Mouse (Mus musculus) erythroblast, embryonic 14.5 days (primary cell): ENCODE data around the gene Ccdc61. TPM values are rescaled to one million over a fixed set of nuclear protein-coding genes. Genes with fewer than 3 reads are reported as not detected.
"Not testable (repeated sequence)": the region's sequence is repeated elsewhere in the genome, so short reads cannot be mapped to it uniquely, and the experiment has no call there.

ENCODE experiments used
- H3K27me3 ChIP-seq: 2 replicates; pipeline ENCODE4 v1.6.1; 2012; ENCODE audit warnings: inconsistent platforms; ENCODE audit not compliant: control insufficient read depth
- H3K36me3 ChIP-seq: 2 replicates; pipeline ENCODE4 v1.6.1; 2012; ENCODE audit warnings: mild to moderate bottlenecking, inconsistent platforms; ENCODE audit not compliant: control insufficient read depth
- H3K4me1 ChIP-seq: 2 replicates; pipeline ENCODE4 v1.6.1; 2012; ENCODE audit warnings: inconsistent platforms; ENCODE audit not compliant: control insufficient read depth
- H3K4me3 ChIP-seq: replicated peaks from 2 replicates; pipeline ENCODE3; 2012; ENCODE audit warnings: moderate library complexity, mild to moderate bottlenecking, inconsistent platforms
- H3K9me3 ChIP-seq: 2 replicates; pipeline ENCODE4 v1.6.1; 2012; ENCODE audit warnings: low read length, inconsistent platforms, mixed read lengths; ENCODE audit not compliant: control insufficient read depth
- GATA1 ChIP-seq: IDR thresholded peaks from 2 replicates; pipeline ENCODE4 v1.6.1; 2012; ENCODE audit warnings: low read length, inconsistent platforms, mixed read lengths
- TAL1 ChIP-seq: IDR thresholded peaks from 3 replicates; pipeline ENCODE4 v1.6.1; 2012; ENCODE audit warnings: low read length, inconsistent platforms, mixed read lengths
- polyA plus RNA-seq: library from polyadenylated mRNA; stranded (reverse); fragments of >175 nt; gene quantifications from 2 replicates; pipeline ENCODE4 v1.2.3, GENCODE M21; 2012

Ccdc61 gene
- polyA plus RNA-seq, 1 experiment = 3.1 TPM

GRCm38 (mm10) chr7:18872816-18873215 is 37.4 kb downstream of the Ccdc61 start:
- no peak overlapping the region for H3K4me3 ChIP-seq
- peaks cover 8% of the 10 kb centered on the region for H3K27me3 ChIP-seq

GRCm38 (mm10) chr7:18872014-18872802 is 38.0 kb downstream of the Ccdc61 start:
- Histone ChIP-seq H3K27me3 (peaks cover 8% of the 10 kb centered on the region), H3K9me3 (peaks cover 7% of the 10 kb centered on the region), H3K36me3 (no peaks in the 10 kb centered on the region), H3K4me1 (no peaks in the 10 kb centered on the region), H3K4me3 (no peak overlapping the region)
- TF ChIP-seq GATA1 = no peak
- TF ChIP-seq TAL1 = no peak

More at GRCm38 (mm10) chr7:18872816-18873215, 37.4 kb downstream of the Ccdc61 start:
- Histone ChIP-seq H3K9me3 (peaks cover 5% of the 10 kb centered on the region), H3K4me1 (no peaks in the 10 kb centered on the region), H3K36me3 (no peaks in the 10 kb centered on the region)
- TF ChIP-seq GATA1 = no peak
- TF ChIP-seq TAL1 = no peak

- not testable (repeated sequence) for H3K36me3 ChIP-seq, H3K27me3 ChIP-seq, H3K9me3 ChIP-seq, H3K4me3 ChIP-seq, H3K4me1 ChIP-seq
Measured at GRCm38 (mm10) chr7:18871031-18871430, 39.2 kb downstream of the Ccdc61 start, which contains the start of gene Pglyrp1. Pglyrp1 (plus strand) TSS chr7:18871331.

GRCm38 (mm10) chr7:18868491-18868890 is 41.7 kb downstream of the Ccdc61 start:
- no peak overlapping the region for H3K4me3 ChIP-seq
- TF ChIP-seq GATA1 (no peak), TAL1 (no peak)
- H3K36me3 ChIP-seq = no peaks in the 10 kb centered on the region
- H3K4me1 ChIP-seq = no peaks in the 10 kb centered on the region
- H3K27me3 ChIP-seq = peaks cover 8% of the 10 kb centered on the region
- H3K9me3 ChIP-seq = peaks cover 15% of the 10 kb centered on the region

GRCm38 (mm10) chr7:18862801-18863200 is 47.4 kb downstream of the Ccdc61 start:
- no peak for TF ChIP-seq TAL1
- no peak for TF ChIP-seq GATA1
- no peaks in the 10 kb centered on the region for H3K27me3 ChIP-seq
- H3K4me3 ChIP-seq = no peak overlapping the region
- H3K4me1 ChIP-seq = no peaks in the 10 kb centered on the region
- no peaks in the 10 kb centered on the region for H3K36me3 ChIP-seq
- H3K9me3 ChIP-seq = peaks cover 13% of the 10 kb centered on the region

GRCm38 (mm10) chr7:18858310-18858916 is 51.8 kb downstream of the Ccdc61 start:
- Histone ChIP-seq H3K4me1 (no peaks in the 10 kb centered on the region), H3K4me3 (no peak overlapping the region), H3K27me3 (no peaks in the 10 kb centered on the region), H3K9me3 (peaks cover 3% of the 10 kb centered on the region; the same call in 1 of the 2 replicates), H3K36me3 (no peaks in the 10 kb centered on the region)
- TF ChIP-seq GATA1 (no peak), TAL1 (no peak)

GRCm38 (mm10) chr7:18848395-18848794 is 61.8 kb downstream of the Ccdc61 start:
- H3K4me1 ChIP-seq = no peaks in the 10 kb centered on the region
- no peak overlapping the region for H3K4me3 ChIP-seq
- TF ChIP-seq TAL1 (no peak), GATA1 (no peak)
- no peaks in the 10 kb centered on the region for H3K27me3 ChIP-seq
- H3K36me3 ChIP-seq = no peaks in the 10 kb centered on the region
- H3K9me3 ChIP-seq = no peaks in the 10 kb centered on the region

- H3K36me3 ChIP-seq = no peaks in the 10 kb centered on the region
- H3K4me1 ChIP-seq = peaks cover 4% of the 10 kb centered on the region
- no peak overlapping the region for H3K4me3 ChIP-seq
- TF ChIP-seq TAL1 (no peak), GATA1 (no peak)
- H3K27me3 ChIP-seq = no peaks in the 10 kb centered on the region
- H3K9me3 ChIP-seq = no peaks in the 10 kb centered on the region
Measured at GRCm38 (mm10) chr7:18844811-18845210, 65.4 kb downstream of the Ccdc61 start.

GRCm38 (mm10) chr7:18841174-18841567 is 69.0 kb downstream of the Ccdc61 start:
- Histone ChIP-seq H3K36me3 (no peaks in the 10 kb centered on the region), H3K4me1 (peaks cover 4% of the 10 kb centered on the region), H3K9me3 (no peaks in the 10 kb centered on the region), H3K27me3 (no peaks in the 10 kb centered on the region), H3K4me3 (no peak overlapping the region)
- TF ChIP-seq TAL1 (no peak), GATA1 (no peak)

Other genes with a start within 250 kb of the Ccdc61 start
- gene Psg20, start 224.2 kb downstream of the Ccdc61 start, polyA plus RNA-seq = not detected in 2 replicates
- gene Psg22, start 192.3 kb downstream of the Ccdc61 start, polyA plus RNA-seq = not detected in 2 replicates
- gene Psg19, start 111.9 kb downstream of the Ccdc61 start, polyA plus RNA-seq = not detected in 2 replicates
- gene Psg17, start 88.8 kb downstream of the Ccdc61 start, polyA plus RNA-seq = 0.02 TPM in 1 of 2 replicates, not detected in the other
- not detected in 2 replicates for gene Mill2, start 70.4 kb downstream of the Ccdc61 start, polyA plus RNA-seq
- gene Pglyrp1, start 39.1 kb downstream of the Ccdc61 start, polyA plus RNA-seq = 0.11 and 0.16 TPM in 2 replicates
- not detected in 2 replicates for gene Nova2, start 15.5 kb upstream of the Ccdc61 start, polyA plus RNA-seq
- gene Nanos2, start 77.0 kb upstream of the Ccdc61 start, polyA plus RNA-seq = not detected in 2 replicates
- 0.02 TPM in 1 of 2 replicates, not detected in the other for gene Mypop, start 80.8 kb upstream of the Ccdc61 start, polyA plus RNA-seq
- 5.0 and 5.5 TPM in 2 replicates for gene Irf2bp1, start 93.6 kb upstream of the Ccdc61 start, polyA plus RNA-seq
- gene Foxa3, start 113.1 kb upstream of the Ccdc61 start, polyA plus RNA-seq = 0.05 and 0.07 TPM in 2 replicates
- 21.6 and 22.6 TPM in 2 replicates for gene Sympk, start 114.0 kb upstream of the Ccdc61 start, polyA plus RNA-seq
- 0.06 TPM in 1 of 2 replicates, not detected in the other for gene Rsph6a, start 144.3 kb upstream of the Ccdc61 start, polyA plus RNA-seq
- gene Dmwd, start 165.8 kb upstream of the Ccdc61 start, polyA plus RNA-seq = 8.5 and 10.2 TPM in 2 replicates
- 6.0 TPM in 2 replicates for gene Dmpk, start 173.4 kb upstream of the Ccdc61 start, polyA plus RNA-seq
- 0.23 and 0.34 TPM in 2 replicates for gene Six5, start 184.2 kb upstream of the Ccdc61 start, polyA plus RNA-seq
- 0.05 TPM in 1 of 2 replicates, not detected in the other for gene Gm4969, start 208.0 kb upstream of the Ccdc61 start, polyA plus RNA-seq
- 1.9 TPM in 2 replicates for gene Fbxo46, start 209.4 kb upstream of the Ccdc61 start, polyA plus RNA-seq
- 0.61 and 0.66 TPM in 2 replicates for gene Qpctl, start 238.9 kb upstream of the Ccdc61 start, polyA plus RNA-seq
- 9.5 and 12.3 TPM in 2 replicates for gene Snrpd2, start 239.3 kb upstream of the Ccdc61 start, polyA plus RNA-seq